Mouse (Mus musculus) 416B (cell line): Measurements from ENCODE around the gene Cyp2d22.
"Not testable (repeated sequence)": the region's sequence is repeated elsewhere in the genome, so short reads cannot be mapped to it uniquely, and the experiment has no call there.

Experiments used
- DNase-seq: peaks from one replicate; pipeline ENCODE4 v3.0.0; 2011; ENCODE audit warnings: low read depth

Gene Cyp2d22

GRCm38 (mm10) chr15:82376393-82377138, 3.5 kb downstream of the Cyp2d22 start:
- DNase-seq, result no peak

- no peak for DNase-seq
Measured at GRCm38 (mm10) chr15:82375855-82376254, 4.2 kb downstream of the Cyp2d22 start.

- no peak for DNase-seq
Measured at GRCm38 (mm10) chr15:82374437-82374836, 5.6 kb downstream of the Cyp2d22 start.

GRCm38 (mm10) chr15:82372991-82373390, 7.1 kb downstream of the Cyp2d22 start:
- no peak for DNase-seq

- no peak for DNase-seq
Measured at GRCm38 (mm10) chr15:82372446-82372845, 7.6 kb downstream of the Cyp2d22 start.

GRCm38 (mm10) chr15:82368851-82369250, 11.2 kb downstream of the Cyp2d22 start:
- DNase-seq, result no peak

GRCm38 (mm10) chr15:82368146-82368545, 11.9 kb downstream of the Cyp2d22 start:
- DNase-seq, result no peak

GRCm38 (mm10) chr15:82364561-82364960, 15.5 kb downstream of the Cyp2d22 start:
- DNase-seq, result not testable (repeated sequence)

- not testable (repeated sequence) for DNase-seq
Measured at GRCm38 (mm10) chr15:82363801-82364200, 16.3 kb downstream of the Cyp2d22 start.

- no peak for DNase-seq
Measured at GRCm38 (mm10) chr15:82362234-82362633, 17.8 kb downstream of the Cyp2d22 start.

- DNase-seq, result peak; percentile 64
Measured at GRCm38 (mm10) chr15:82361459-82362018, 18.5 kb downstream of the Cyp2d22 start.

GRCm38 (mm10) chr15:82358431-82359260, 21.4 kb downstream of the Cyp2d22 start:
- DNase-seq, result no peak

- DNase-seq, result peak; percentile 99
Measured at GRCm38 (mm10) chr15:82354126-82354945, 25.7 kb downstream of the Cyp2d22 start, which contains the start of gene Ndufa6. Ndufa6 (minus strand) TSS chr15:82354322.

GRCm38 (mm10) chr15:82353745-82354113, 26.3 kb downstream of the Cyp2d22 start:
- no peak for DNase-seq

GRCm38 (mm10) chr15:82353078-82353744, 26.8 kb downstream of the Cyp2d22 start:
- peak; percentile 20 for DNase-seq

GRCm38 (mm10) chr15:82351480-82351879, 28.6 kb downstream of the Cyp2d22 start:
- peak; percentile 55 for DNase-seq

- no peak for DNase-seq
Measured at GRCm38 (mm10) chr15:82350349-82350748, 29.7 kb downstream of the Cyp2d22 start.

GRCm38 (mm10) chr15:82348999-82349341, 31.1 kb downstream of the Cyp2d22 start:
- DNase-seq, result no peak

GRCm38 (mm10) chr15:82348258-82348998, 31.6 kb downstream of the Cyp2d22 start:
- DNase-seq, result peak; percentile 56

GRCm38 (mm10) chr15:82347852-82348251, 32.2 kb downstream of the Cyp2d22 start:
- no peak for DNase-seq

- no peak for DNase-seq
Measured at GRCm38 (mm10) chr15:82347303-82347676, 32.8 kb downstream of the Cyp2d22 start.
